Mouse (Mus musculus): ENCODE results near the gene Olfr357. TPM values are rescaled to one million over a fixed set of nuclear protein-coding genes. Genes with fewer than 3 reads are reported as not detected.

The Olfr357 gene
- not detected for total RNA-seq (2021)
- long read RNA-seq, experiment 1: 0 reads
- long read RNA-seq, experiment 2: 0 reads

DNA sequence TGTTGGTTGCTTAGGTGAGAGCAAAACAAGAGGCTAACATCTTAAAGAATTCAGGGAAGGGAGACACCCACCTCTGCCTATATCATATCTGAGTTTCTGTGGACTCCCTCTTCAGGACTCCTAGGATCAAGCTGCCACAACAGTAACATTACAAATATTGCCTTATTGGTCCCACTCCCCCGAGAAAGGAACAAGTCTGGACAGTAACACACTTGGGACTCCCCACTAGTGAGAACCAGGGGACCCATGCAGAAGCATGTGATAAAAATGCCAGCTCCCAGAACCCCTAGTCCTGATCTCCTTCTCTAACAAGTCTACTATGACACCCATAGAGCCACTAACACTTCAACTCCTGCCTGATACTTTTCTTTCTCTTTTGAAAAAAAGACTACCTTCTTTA, at the start of gene Olfr357:
Olfr357 (plus strand) TSS at position 301 of the 400 bp plus-strand sequence.
- DNase-seq (ENCODE audit: low spot score in 2 of 2): no peak

DNA sequence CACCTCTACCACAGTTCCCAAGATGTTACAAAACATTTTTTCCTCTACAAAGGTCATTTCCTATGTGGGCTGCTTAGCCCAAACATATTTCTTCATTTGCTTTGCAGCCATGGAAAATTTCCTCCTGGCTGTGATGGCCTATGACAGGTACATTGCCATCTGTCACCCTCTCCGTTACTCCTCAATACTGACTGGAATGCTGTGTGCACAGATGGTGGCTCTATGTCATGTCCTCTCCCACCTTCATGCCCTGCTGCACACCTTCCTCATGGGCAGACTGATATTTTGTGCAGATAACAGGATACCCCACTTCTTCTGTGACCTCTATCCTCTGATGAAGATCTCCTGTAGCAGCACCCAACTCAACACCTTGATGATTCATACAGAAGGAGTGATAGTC, 3.4 kb downstream of the Olfr357 start:
- DNase-seq (ENCODE audit: low spot score in 2 of 2): no peak

DNA sequence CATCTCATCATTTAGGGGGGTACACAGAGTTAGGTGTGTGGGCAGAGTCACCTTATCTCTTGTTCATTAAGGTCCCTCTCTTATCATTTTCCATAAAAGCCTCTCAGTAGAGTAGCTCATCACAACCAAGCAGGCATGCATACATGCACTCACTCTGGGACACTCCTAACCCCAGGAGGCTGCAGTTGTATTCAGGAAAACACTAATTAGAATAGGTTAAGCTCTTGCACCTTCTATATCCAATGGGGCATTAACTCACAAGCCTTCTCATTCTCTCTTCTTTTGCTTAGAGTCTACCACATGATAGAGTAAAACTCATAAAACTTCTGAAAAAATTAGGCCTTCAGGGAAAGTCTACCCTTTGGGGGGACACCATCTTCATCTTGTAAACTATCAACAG, 15.6 kb downstream of the Olfr357 start, which contains the start of gene Olfr358:
Olfr358 (minus strand) TSS at position 101 of the 400 bp plus-strand sequence.
- no peak for DNase-seq (ENCODE audit: low spot score in 2 of 2)

Other genes starting within 250 kb of the Olfr357 start
- gene Olfr348, start 209.6 kb upstream of the Olfr357 start, total RNA-seq (2021): not detected
- gene Olfr50, start 203.3 kb upstream of the Olfr357 start, total RNA-seq (2021): not detected
- gene Olfr3, start 176.8 kb upstream of the Olfr357 start, total RNA-seq (2021): not detected
- gene Olfr350, start 147.5 kb upstream of the Olfr357 start, total RNA-seq (2021): not detected
- not detected for gene Olfr351, start 131.2 kb upstream of the Olfr357 start, total RNA-seq (2021)
- gene Olfr352, start 125.4 kb upstream of the Olfr357 start, total RNA-seq (2021): not detected
- not detected for gene Olfr353, start 100.9 kb upstream of the Olfr357 start, total RNA-seq (2021)
- gene Olfr354, start 88.1 kb upstream of the Olfr357 start, total RNA-seq (2021): not detected
- not detected for gene Olfr355, start 64.9 kb upstream of the Olfr357 start, total RNA-seq (2021)
- not detected for gene Olfr356, start 56.7 kb upstream of the Olfr357 start, total RNA-seq (2021)
- not detected for gene Olfr358, start 15.5 kb downstream of the Olfr357 start, total RNA-seq (2021)
- gene Olfr360, start 71.9 kb downstream of the Olfr357 start, total RNA-seq (2021): not detected
- gene Olfr361, start 95.5 kb downstream of the Olfr357 start, total RNA-seq (2021): not detected
- not detected for gene Olfr362, start 124.1 kb downstream of the Olfr357 start, total RNA-seq (2021)
- gene Olfr364-ps1, start 145.5 kb downstream of the Olfr357 start, total RNA-seq (2021): not detected
- gene Olfr365, start 194.4 kb downstream of the Olfr357 start, total RNA-seq (2021): not detected
- gene Olfr366, start 217.7 kb downstream of the Olfr357 start, total RNA-seq (2021): not detected

Data from left cerebral cortex, adult 18-20 months (tissue).